Mouse (Mus musculus) spleen, adult 2 months (tissue): Measurements from ENCODE around the gene Adam30.

Experiments used
- CTCF ChIP-seq: fragments of 200-500 bp; IDR thresholded peaks from 2 replicates; pipeline ENCODE4 v1.5.1; 2011; ENCODE audit warnings: mild to moderate bottlenecking, inconsistent platforms; ENCODE audit not compliant: insufficient read depth, insufficient read length, insufficient replicate concordance; ENCODE audit errors: extremely low read depth
- POLR2A ChIP-seq: fragments of 200-500 bp; IDR thresholded peaks from 2 replicates; pipeline ENCODE4 v1.6.1; 2011; ENCODE audit warnings: low read depth, low read length, inconsistent platforms

GRCm38 (mm10) chr3:98118252-98118651 lies 42.2 kb upstream of the Adam30 start:
- TF ChIP-seq CTCF (no peak), POLR2A (no peak)
